Mouse (Mus musculus) megakaryocyte progenitor cell, adult 5-6 weeks (primary cell): ENCODE data around the gene Dctn1. TPM values are rescaled to one million over a fixed set of nuclear protein-coding genes. Genes with fewer than 3 reads are reported as not detected.

Experiments used
- ATAC-seq: replicated peaks from 2 replicates; pipeline ENCODE4 v1.8.0; 2016; ENCODE audit warnings: mild to moderate bottlenecking, moderate TSS enrichment, inconsistent platforms; ENCODE audit not compliant: poor library complexity
- total RNA-seq, 2 experiments: library from RNA; stranded (forward) in 1 of 2; stranded (reverse) in 1 of 2; fragments of 157-497, 149-512 nt in 1 of 2; fragments of 200-1000 nt in 1 of 2; gene quantifications; 2 replicates each; pipeline versions ENCODE4 v1.2.3 to v1.2.4; 2015 to 2017

Gene Dctn1
- total RNA-seq, 2 experiments from 2014 or later = 51.4 to 85.9 TPM

GRCm38 (mm10) chr6:83219814-83220213, 54.1 kb downstream of the Dctn1 start, which contains the start of gene Slc4a5:
TSS of gene Slc4a5 (plus strand) at chr6:83219828.
- ATAC-seq = no peak

- ATAC-seq = no peak
Measured at GRCm38 (mm10) chr6:83231486-83231885, 65.8 kb downstream of the Dctn1 start.

GRCm38 (mm10) chr6:83233306-83233705, 67.6 kb downstream of the Dctn1 start:
- no peak for ATAC-seq

GRCm38 (mm10) chr6:83234280-83234741, 68.6 kb downstream of the Dctn1 start:
- no peak for ATAC-seq

- ATAC-seq = no peak
Measured at GRCm38 (mm10) chr6:83237123-83237522, 71.4 kb downstream of the Dctn1 start.

- no peak; the same call in 1 of the 2 replicates for ATAC-seq
Measured at GRCm38 (mm10) chr6:83244422-83245061, 78.8 kb downstream of the Dctn1 start.

- no peak for ATAC-seq
Measured at GRCm38 (mm10) chr6:83245134-83245533, 79.4 kb downstream of the Dctn1 start.

GRCm38 (mm10) chr6:83245997-83246396, 80.3 kb downstream of the Dctn1 start:
- no peak for ATAC-seq

GRCm38 (mm10) chr6:83246750-83247149, 81.0 kb downstream of the Dctn1 start:
- no peak for ATAC-seq

- no peak for ATAC-seq
Measured at GRCm38 (mm10) chr6:83247153-83247552, 81.4 kb downstream of the Dctn1 start.

Other genes with a start within 250 kb of the Dctn1 start
- gene Sema4f, start 226.2 kb upstream of the Dctn1 start, total RNA-seq (2015) = 0.15 and 0.27 TPM in 2 replicates
- gene Sema4f, start 226.2 kb upstream of the Dctn1 start, total RNA-seq (2017) = 0.04 and 0.17 TPM in 2 replicates
- gene M1ap, start 219.0 kb upstream of the Dctn1 start, total RNA-seq (2015) = 5.0 and 8.0 TPM in 2 replicates
- 5.1 and 5.9 TPM in 2 replicates for gene M1ap, start 219.0 kb upstream of the Dctn1 start, total RNA-seq (2017)
- gene Dok1, start 132.4 kb upstream of the Dctn1 start, total RNA-seq (2015) = 6.5 and 6.8 TPM in 2 replicates
- 14.1 and 18.2 TPM in 2 replicates for gene Dok1, start 132.4 kb upstream of the Dctn1 start, total RNA-seq (2017)
- 0.59 and 1.4 TPM in 2 replicates for gene Loxl3, start 131.7 kb upstream of the Dctn1 start, total RNA-seq (2015)
- 1.0 and 1.7 TPM in 2 replicates for gene Loxl3, start 131.7 kb upstream of the Dctn1 start, total RNA-seq (2017)
- gene Aup1, start 111.4 kb upstream of the Dctn1 start, total RNA-seq (2015) = 135 and 178 TPM in 2 replicates
- gene Aup1, start 111.4 kb upstream of the Dctn1 start, total RNA-seq (2017) = 112 and 133 TPM in 2 replicates
- 128 and 129 TPM in 2 replicates for gene Htra2, start 110.6 kb upstream of the Dctn1 start, total RNA-seq (2015)
- gene Htra2, start 110.6 kb upstream of the Dctn1 start, total RNA-seq (2017) = 77.3 and 82.3 TPM in 2 replicates
- 1.2 and 1.7 TPM in 2 replicates for gene Dqx1, start 108.1 kb upstream of the Dctn1 start, total RNA-seq (2015)
- 0.75 and 1.0 TPM in 2 replicates for gene Dqx1, start 108.1 kb upstream of the Dctn1 start, total RNA-seq (2017)
- gene Tlx2, start 95.6 kb upstream of the Dctn1 start, total RNA-seq (2015) = not detected in 2 replicates
- not detected in 2 replicates for gene Tlx2, start 95.6 kb upstream of the Dctn1 start, total RNA-seq (2017)
- gene Pcgf1, start 88.1 kb upstream of the Dctn1 start, total RNA-seq (2015) = 26.5 and 27.2 TPM in 2 replicates
- gene Pcgf1, start 88.1 kb upstream of the Dctn1 start, total RNA-seq (2017) = 15.3 and 20.4 TPM in 2 replicates
- gene Lbx2, start 79.6 kb upstream of the Dctn1 start, total RNA-seq (2015) = not detected in 2 replicates
- not detected in 2 replicates for gene Lbx2, start 79.6 kb upstream of the Dctn1 start, total RNA-seq (2017)
- gene Ccdc142, start 64.3 kb upstream of the Dctn1 start, total RNA-seq (2015) = 0.20 and 0.79 TPM in 2 replicates
- gene Ccdc142, start 64.3 kb upstream of the Dctn1 start, total RNA-seq (2017) = 0.58 and 1.6 TPM in 2 replicates
- 1.5 and 1.6 TPM in 2 replicates for gene Gm42688, start 64.3 kb upstream of the Dctn1 start, total RNA-seq (2015)
- gene Gm42688, start 64.3 kb upstream of the Dctn1 start, total RNA-seq (2017) = 2.7 and 3.0 TPM in 2 replicates
- gene Mrpl53, start 56.9 kb upstream of the Dctn1 start, total RNA-seq (2015) = 53.6 and 60.8 TPM in 2 replicates
- gene Mrpl53, start 56.9 kb upstream of the Dctn1 start, total RNA-seq (2017) = 19.5 and 29.2 TPM in 2 replicates
- 54.6 and 69.0 TPM in 2 replicates for gene Mogs, start 50.4 kb upstream of the Dctn1 start, total RNA-seq (2015)
- gene Mogs, start 50.4 kb upstream of the Dctn1 start, total RNA-seq (2017) = 122 and 130 TPM in 2 replicates
- gene Wbp1, start 44.4 kb upstream of the Dctn1 start, total RNA-seq (2015) = 25.8 and 27.8 TPM in 2 replicates
- gene Wbp1, start 44.4 kb upstream of the Dctn1 start, total RNA-seq (2017) = 85.0 and 96.7 TPM in 2 replicates
- gene Ino80b, start 40.5 kb upstream of the Dctn1 start, total RNA-seq (2015) = 20.7 and 24.4 TPM in 2 replicates
- 35.5 and 44.4 TPM in 2 replicates for gene Ino80b, start 40.5 kb upstream of the Dctn1 start, total RNA-seq (2017)
- gene Rtkn, start 30.5 kb upstream of the Dctn1 start, total RNA-seq (2015) = 1.9 and 2.4 TPM in 2 replicates
- 2.2 and 2.4 TPM in 2 replicates for gene Rtkn, start 30.5 kb upstream of the Dctn1 start, total RNA-seq (2017)
- 0.57 TPM in 1 of 2 replicates, not detected in the other for gene Wdr54, start 9.5 kb upstream of the Dctn1 start, total RNA-seq (2015)
- under 0.01 and 0.14 TPM in 2 replicates for gene Wdr54, start 9.5 kb upstream of the Dctn1 start, total RNA-seq (2017)
- gene 1700003E16Rik, start 9.5 kb upstream of the Dctn1 start, total RNA-seq (2015) = not detected in 2 replicates
- not detected in 2 replicates for gene 1700003E16Rik, start 9.5 kb upstream of the Dctn1 start, total RNA-seq (2017)
- gene Slc4a5, start 53.9 kb downstream of the Dctn1 start, total RNA-seq (2015) = 0.10 TPM in 1 of 2 replicates, not detected in the other
- gene Slc4a5, start 53.9 kb downstream of the Dctn1 start, total RNA-seq (2017) = under 0.01 TPM in 1 of 2 replicates, not detected in the other
- 19.7 and 26.8 TPM in 2 replicates for gene Mthfd2, start 160.0 kb downstream of the Dctn1 start, total RNA-seq (2015)
- gene Mthfd2, start 160.0 kb downstream of the Dctn1 start, total RNA-seq (2017) = 23.1 and 25.0 TPM in 2 replicates
- gene Mob1a, start 160.1 kb downstream of the Dctn1 start, total RNA-seq (2015) = 83.8 and 90.1 TPM in 2 replicates
- 129 and 133 TPM in 2 replicates for gene Mob1a, start 160.1 kb downstream of the Dctn1 start, total RNA-seq (2017)
- gene Bola3, start 183.2 kb downstream of the Dctn1 start, total RNA-seq (2015) = 81.1 and 95.2 TPM in 2 replicates
- gene Bola3, start 183.2 kb downstream of the Dctn1 start, total RNA-seq (2017) = 62.6 and 70.8 TPM in 2 replicates